ENCODE assay signal across 25 mouse cellular contexts in the genomic region with DNA sequence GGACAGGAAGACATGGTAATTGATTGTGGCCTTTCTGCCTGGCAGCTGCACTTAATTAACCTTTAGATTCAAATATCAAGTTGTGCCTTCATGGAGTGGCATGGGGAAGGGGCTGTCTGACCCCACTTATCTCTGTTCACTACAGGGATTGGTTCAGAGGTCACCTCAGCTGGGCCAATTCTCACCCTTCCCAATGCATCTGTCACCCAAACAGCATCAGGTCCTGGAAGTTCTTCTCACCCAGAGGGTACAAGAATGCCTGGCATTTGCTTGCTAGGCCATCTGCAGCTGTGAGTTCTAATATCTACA.
DNase-seq lines count a peak whose midpoint lies in the region; ATAC-seq lines count a peak whose summit lies in the region.
"Had no signal": no experiment of that assay in that cellular context is flagged by ENCODE, and none has a peak within 500 bp of the region (broad histone marks: within the 10 kb centered on the region; RNA-seq: fewer than 3 reads in every experiment).

No protein-coding gene starts in this region.

- H3K27me3 ChIP-seq in forebrain, embryonic 10.5 days (ENCODE audit: poor library complexity, severe bottlenecking), result no peaks in the 10 kb centered on the region
- H3K27me3 ChIP-seq in forebrain, embryonic 15.5 days, result no peaks in the 10 kb centered on the region
- H3K27me3 ChIP-seq in hindbrain, embryonic 12.5 days, result no peaks in the 10 kb centered on the region
- H3K27me3 ChIP-seq: heart, embryonic 13.5 days; limb, embryonic 13.5 days; liver, embryonic 12.5 days; midbrain, embryonic 12.5 days; neural tube, embryonic 13.5 days; stomach, embryonic 15.5 days had no signal

- H3K4me3 ChIP-seq in forebrain, embryonic 10.5 days, result no peak overlapping the region
- H3K4me3 ChIP-seq in forebrain, embryonic 15.5 days, result no peak overlapping the region
- no peak overlapping the region for H3K4me3 ChIP-seq in hindbrain, embryonic 12.5 days
- H3K4me3 ChIP-seq: heart, adult 2 months; heart, embryonic 13.5 days; layer of hippocampus, adult 2 months; limb, embryonic 13.5 days; liver, embryonic 12.5 days; midbrain, embryonic 12.5 days; myocyte; neural tube, embryonic 13.5 days; stomach, embryonic 15.5 days had no signal

- H3K27ac ChIP-seq in forebrain, embryonic 10.5 days, result peak overlapping the region; percentile 56
- no peak overlapping the region for H3K27ac ChIP-seq in forebrain, embryonic 15.5 days (replicated peaks)
- no peak overlapping the region for H3K27ac ChIP-seq in hindbrain, embryonic 12.5 days
- H3K27ac ChIP-seq: heart, adult 2 months; heart, embryonic 13.5 days; layer of hippocampus, adult 2 months; limb, embryonic 13.5 days; liver, embryonic 12.5 days; neural tube, embryonic 13.5 days; stomach, embryonic 15.5 days had no signal

- no peak for ATAC-seq in forebrain, embryonic 15.5 days (replicated peaks)
- ATAC-seq in hindbrain, embryonic 12.5 days (ENCODE audit: low FRiP score), result 0 out of 2 replicates have a peak, but pooled peaks have one; percentile 18
- ATAC-seq: forebrain, postnatal 0 days; intestine, embryonic 16.5 days; liver, embryonic 12.5 days had no signal

- no peaks in the 10 kb centered on the region for H3K9me3 ChIP-seq in forebrain, embryonic 10.5 days
- no peaks in the 10 kb centered on the region for H3K9me3 ChIP-seq in forebrain, embryonic 15.5 days
- H3K9me3 ChIP-seq in hindbrain, embryonic 12.5 days (replicated peaks), result no peaks in the 10 kb centered on the region
- H3K9me3 ChIP-seq: heart, embryonic 13.5 days; limb, embryonic 13.5 days; liver, embryonic 12.5 days; midbrain, embryonic 12.5 days; neural tube, embryonic 13.5 days; stomach, embryonic 15.5 days had no signal

- DNase-seq in forebrain, embryonic 10.5 days (ENCODE audit: extremely low spot score, low spot score), result no peak
- peak; percentile 29 for DNase-seq in embryo, embryonic 10.5 days (ENCODE audit: low spot score)
- peak; percentile 5 for DNase-seq in hindlimb bud, embryonic 11.5 days (ENCODE audit: extremely low spot score, low read depth, low spot score)
- DNase-seq in thymus, postnatal 4 days, result no peak
- DNase-seq in adrenal gland, adult 18-20 months (ENCODE audit: low spot score in 2 of 2), result no peak
- no peak for DNase-seq in B cell, adult 2 months
- DNase-seq: forebrain, postnatal 0 days; gastrocnemius, postnatal 25 days; heart, adult 2 months; heart, postnatal 36 days; lung, adult 18-20 months; lung, postnatal 10 days; right cerebral cortex, adult 18-20 months; right cerebral cortex, postnatal 4 days had no signal

- H3K36me3 ChIP-seq in forebrain, embryonic 10.5 days (replicated peaks), result no peaks in the 10 kb centered on the region
- no peaks in the 10 kb centered on the region for H3K36me3 ChIP-seq in forebrain, embryonic 15.5 days
- H3K36me3 ChIP-seq in hindbrain, embryonic 12.5 days, result no peaks in the 10 kb centered on the region
- H3K36me3 ChIP-seq: heart, embryonic 13.5 days; limb, embryonic 13.5 days; liver, embryonic 12.5 days; midbrain, embryonic 12.5 days; neural tube, embryonic 13.5 days; stomach, embryonic 15.5 days had no signal

- H3K9ac ChIP-seq in forebrain, embryonic 15.5 days (replicated peaks), result no peak overlapping the region
- no peak overlapping the region for H3K9ac ChIP-seq in hindbrain, embryonic 12.5 days
- H3K9ac ChIP-seq: forebrain, postnatal 0 days; heart, embryonic 13.5 days; limb, embryonic 13.5 days; liver, embryonic 12.5 days; midbrain, embryonic 12.5 days; neural tube, embryonic 13.5 days; stomach, embryonic 15.5 days had no signal

- H3K4me1 ChIP-seq in forebrain, embryonic 10.5 days, result peaks cover 22% of the 10 kb centered on the region
- peaks cover 7% of the 10 kb centered on the region for H3K4me1 ChIP-seq in forebrain, embryonic 15.5 days
- peaks cover 7% of the 10 kb centered on the region for H3K4me1 ChIP-seq in hindbrain, embryonic 12.5 days
- H3K4me1 ChIP-seq: heart, embryonic 13.5 days; limb, embryonic 13.5 days; liver, embryonic 12.5 days; stomach, embryonic 15.5 days had no signal

- no peak overlapping the region for H3K4me2 ChIP-seq in forebrain, embryonic 15.5 days (replicated peaks)
- H3K4me2 ChIP-seq in hindbrain, embryonic 12.5 days (replicated peaks), result no peak overlapping the region
- H3K4me2 ChIP-seq: heart, embryonic 13.5 days; limb, embryonic 13.5 days; liver, embryonic 12.5 days; midbrain, embryonic 12.5 days; neural tube, embryonic 13.5 days; stomach, embryonic 15.5 days had no signal

Comparison
In these comparisons a context has a peak if more than half of its experiments do, and no peak if none do; other contexts are left out.
1. DNase-seq: peak in embryo, embryonic 10.5 days (single experiment) and hindlimb bud, embryonic 11.5 days (single experiment); none in forebrain, embryonic 10.5 days (single experiment), thymus, postnatal 4 days (single experiment), adrenal gland, adult 18-20 months (0 of 2) and B cell, adult 2 months (0 of 2).